Mouse (Mus musculus) thymus, adult 2 months (tissue): ENCODE results near the gene Zfp655. TPM values are rescaled to one million over a fixed set of nuclear protein-coding genes. Genes with fewer than 3 reads are reported as not detected.
"Not testable (repeated sequence)": the region's sequence is repeated elsewhere in the genome, so short reads cannot be mapped to it uniquely, and the experiment has no call there.

Experiments
- DNase-seq: peaks from one replicate; pipeline ENCODE4 v3.0.0; 2021
- H3K27ac ChIP-seq: fragments of 200-500 bp; 2 replicates; pipeline ENCODE4 v1.5.1; 2012; ENCODE audit warnings: low read length, control low read depth; ENCODE audit not compliant: control insufficient read depth, insufficient read depth
- H3K27me3 ChIP-seq: fragments of 200-500 bp; 2 replicates; pipeline ENCODE4 v1.6.1; 2012; ENCODE audit warnings: mild to moderate bottlenecking, low read length, moderate library complexity, mixed read lengths; ENCODE audit not compliant: control insufficient read depth, insufficient read depth
- H3K36me3 ChIP-seq: fragments of 200-500 bp; 2 replicates; pipeline ENCODE4 v1.6.1; 2012; ENCODE audit warnings: mild to moderate bottlenecking, low read length, moderate library complexity; ENCODE audit not compliant: control insufficient read depth, insufficient read depth
- H3K4me1 ChIP-seq: fragments of 200-500 bp; replicated peaks from 2 replicates; pipeline ENCODE4 v1.6.1; 2012; ENCODE audit warnings: low read length; ENCODE audit not compliant: control insufficient read depth, insufficient read depth
- H3K4me3 ChIP-seq: fragments of 200-500 bp; 2 replicates; pipeline ENCODE4 v1.5.1; 2012; ENCODE audit warnings: mild to moderate bottlenecking, low read length, control low read depth, moderate library complexity; ENCODE audit not compliant: control insufficient read depth, insufficient read depth
- CTCF ChIP-seq: fragments of 200-500 bp; IDR thresholded peaks from 2 replicates; pipeline ENCODE4 v1.5.1; 2012; ENCODE audit warnings: mild to moderate bottlenecking, control low read depth, low read length, moderate library complexity, borderline replicate concordance; ENCODE audit not compliant: control insufficient read depth, poor library complexity, insufficient read depth; ENCODE audit errors: extremely low read depth
- POLR2A ChIP-seq: fragments of 200-500 bp; IDR thresholded peaks from 2 replicates; pipeline ENCODE4 v1.6.1; 2012; ENCODE audit warnings: mild to moderate bottlenecking, low read length, control low read depth, moderate library complexity; ENCODE audit not compliant: control insufficient read depth, poor library complexity, insufficient read depth; ENCODE audit errors: extremely low read depth
- WGBS: fragments of 180-500 bp; shearing (Covaris S2); methylation state at CpG from one replicate; pipeline ENCODE4 v1.1.7; 2018; 5-methylcytosine and 5-hydroxymethylcytosine counted together
- polyA plus RNA-seq: library from polyadenylated mRNA; depleted of rRNA; stranded (reverse); fragments of >200 nt; gene quantifications from 2 replicates; pipeline ENCODE4 v1.2.3, GENCODE M21; 2012

Zfp655 gene
- polyA plus RNA-seq, 1 experiment: 22.1 TPM

GRCm38 (mm10) chr5:145207954-145208353 is 23.6 kb upstream of the Zfp655 start:
- Histone ChIP-seq H3K4me1 (peaks cover 14% of the 10 kb centered on the region), H3K27ac (no peak overlapping the region), H3K27me3 (no peaks in the 10 kb centered on the region), H3K36me3 (no peaks in the 10 kb centered on the region; the same call in none of the 2 replicates), H3K4me3 (no peak overlapping the region)
- DNase-seq: no peak
- no peak for TF ChIP-seq POLR2A
- no peak for TF ChIP-seq CTCF
- WGBS: 97% methylated on average over 6 of the region's 6 CpGs

DNA sequence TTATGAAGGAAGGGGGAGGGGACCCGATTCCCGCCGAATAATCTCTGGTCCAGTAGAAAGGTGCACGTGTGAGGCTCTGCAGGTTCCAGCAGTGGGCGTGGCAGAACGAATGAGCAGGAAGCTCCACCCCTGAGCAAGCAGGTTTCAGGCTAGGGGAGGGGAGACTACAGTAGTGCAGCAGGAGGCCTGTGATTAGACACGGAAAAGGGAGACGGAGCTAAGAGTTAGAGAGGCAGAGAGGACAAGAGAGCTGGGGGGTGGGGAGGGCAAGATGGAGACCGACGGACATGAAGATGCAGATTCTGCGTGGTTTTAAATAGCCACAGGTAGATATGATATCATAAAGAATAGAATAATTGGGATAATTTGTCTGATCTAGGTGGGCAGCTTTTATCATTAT is 23.1 kb upstream of the Zfp655 start:
- H3K27me3 ChIP-seq, H3K27ac ChIP-seq, DNase-seq, H3K4me3 ChIP-seq, H3K36me3 ChIP-seq: not testable (repeated sequence)
- H3K4me1 ChIP-seq: peaks cover 11% of the 10 kb centered on the region
- WGBS: 94% methylated on average over 11 of the region's 11 CpGs

DNA sequence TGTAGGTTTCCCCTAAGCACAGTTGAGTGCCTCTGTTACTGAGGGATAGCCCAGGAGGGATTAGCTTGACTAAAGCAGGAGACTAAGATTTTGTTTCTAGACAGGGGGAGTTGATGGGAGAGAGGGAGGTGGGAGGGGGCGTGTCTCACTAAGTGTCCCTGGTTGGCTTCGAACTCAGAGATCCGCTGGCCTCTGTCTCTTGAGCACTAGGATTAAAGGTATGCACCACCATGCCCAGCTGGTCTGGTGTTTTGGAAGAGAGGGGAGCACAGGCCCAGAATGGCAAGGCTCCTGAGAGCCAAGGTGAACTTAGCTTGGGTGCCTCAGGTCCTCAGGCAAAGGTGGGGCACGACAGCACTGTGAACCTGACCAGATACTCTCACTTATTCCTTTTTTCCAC is 20.2 kb upstream of the Zfp655 start:
- H3K36me3 ChIP-seq: no peaks in the 10 kb centered on the region; the same call in none of the 2 replicates
- H3K27ac ChIP-seq: no peak overlapping the region
- H3K27me3 ChIP-seq: no peaks in the 10 kb centered on the region
- no peak overlapping the region for H3K4me3 ChIP-seq
- WGBS: 97% methylated on average over 4 of the region's 4 CpGs
- TF ChIP-seq CTCF (no peak), POLR2A (no peak)
- no peak for DNase-seq
- no peaks in the 10 kb centered on the region for H3K4me1 ChIP-seq

DNA sequence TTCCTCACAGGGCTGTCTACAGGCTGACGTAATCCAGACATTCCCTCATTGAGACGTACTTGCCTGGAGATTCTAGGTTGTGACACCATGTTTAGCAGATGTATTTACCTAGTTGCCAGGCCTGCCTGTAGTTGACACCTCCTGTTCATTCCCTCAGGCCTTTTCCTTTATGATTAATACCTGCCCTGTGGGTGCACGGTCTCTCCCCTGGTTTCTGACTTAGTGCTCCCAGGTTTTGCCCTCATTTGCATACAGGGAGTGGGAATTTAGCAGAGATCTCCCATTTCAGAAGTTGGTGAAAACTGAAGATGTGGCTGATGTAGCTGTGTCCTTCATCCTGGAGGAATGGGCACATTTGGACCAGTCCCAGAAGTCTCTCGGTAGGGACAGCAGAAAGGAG is 19.3 kb upstream of the Zfp655 start:
- H3K4me3 ChIP-seq: no peak overlapping the region
- DNase-seq: no peak
- H3K27me3 ChIP-seq: no peaks in the 10 kb centered on the region
- H3K4me1 ChIP-seq: no peaks in the 10 kb centered on the region
- WGBS: 98% methylated on average over 4 of the region's 4 CpGs
- H3K27ac ChIP-seq: no peak overlapping the region
- no peaks in the 10 kb centered on the region; the same call in none of the 2 replicates for H3K36me3 ChIP-seq
- no peak for TF ChIP-seq CTCF
- TF ChIP-seq POLR2A: no peak

- DNase-seq: no peak
- Histone ChIP-seq H3K27me3 (no peaks in the 10 kb centered on the region), H3K36me3 (peaks cover 7% of the 10 kb centered on the region), H3K4me3 (no peak overlapping the region), H3K4me1 (no peaks in the 10 kb centered on the region), H3K27ac (no peak overlapping the region)
- TF ChIP-seq CTCF (no peak), POLR2A (no peak)
- WGBS: 92% methylated on average over 3 of the region's 3 CpGs
These were observed 18.0 kb upstream of the Zfp655 start for GRCm38 (mm10) chr5:145213505-145213904.

- TF ChIP-seq POLR2A: no peak
- TF ChIP-seq CTCF: no peak
- Histone ChIP-seq H3K27ac (no peak overlapping the region), H3K4me1 (no peaks in the 10 kb centered on the region), H3K27me3 (no peaks in the 10 kb centered on the region), H3K36me3 (peaks cover 14% of the 10 kb centered on the region), H3K4me3 (no peak overlapping the region)
- DNase-seq: no peak
- WGBS: 86% methylated on average over 4 of the region's 4 CpGs
These were observed 16.8 kb upstream of the Zfp655 start for GRCm38 (mm10) chr5:145214679-145215078.

DNA sequence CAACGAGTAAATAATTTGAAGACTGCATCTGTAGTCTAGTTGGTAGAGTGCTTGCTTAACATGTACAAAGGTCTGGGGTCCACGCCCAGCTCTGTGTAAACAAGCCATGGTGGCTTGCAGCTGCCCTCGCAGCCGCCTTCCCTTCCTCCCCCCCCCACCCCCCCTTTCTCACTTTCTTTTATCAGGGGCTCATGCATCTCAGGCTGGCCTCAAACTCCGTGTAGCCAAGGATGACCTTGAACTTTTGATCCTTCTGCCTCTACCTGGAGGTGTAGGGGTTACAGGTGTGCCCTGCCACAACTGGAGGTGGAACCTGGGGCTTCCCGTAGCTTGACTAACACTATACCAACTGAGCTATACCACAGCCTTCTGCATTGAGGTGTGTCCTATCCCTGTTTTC is 13.8 kb upstream of the Zfp655 start:
- Histone ChIP-seq H3K4me1 (no peaks in the 10 kb centered on the region), H3K27ac (no peak overlapping the region), H3K4me3 (no peak overlapping the region), H3K27me3 (no peaks in the 10 kb centered on the region), H3K36me3 (peaks cover 31% of the 10 kb centered on the region)
- TF ChIP-seq CTCF: no peak
- TF ChIP-seq POLR2A: no peak
- DNase-seq: no peak
- 92% methylated on average over 6 of the region's 6 CpGs for WGBS

DNA sequence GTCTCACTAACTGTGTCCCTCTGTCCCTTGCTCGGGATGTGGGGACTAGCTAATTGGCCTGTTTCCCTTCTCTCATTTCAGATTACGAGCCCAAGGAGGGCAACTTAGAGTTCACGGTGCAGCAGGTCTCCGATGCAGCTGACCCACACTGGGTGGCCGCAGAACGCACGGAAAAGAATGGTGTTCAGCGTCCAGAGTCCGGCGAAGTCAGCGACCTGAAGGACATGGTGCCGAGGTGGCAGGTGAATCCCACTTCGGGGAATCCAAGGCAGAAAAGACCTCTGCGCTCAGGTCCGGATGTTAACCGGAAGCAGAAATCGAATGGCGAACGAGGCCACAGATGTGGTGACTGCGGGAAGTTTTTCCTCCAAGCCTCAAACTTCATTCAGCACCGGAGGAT is 13.3 kb upstream of the Zfp655 start:
- 98% methylated on average over 21 of the region's 21 CpGs for WGBS
- DNase-seq: no peak
- H3K4me3 ChIP-seq: no peak overlapping the region
- no peaks in the 10 kb centered on the region for H3K27me3 ChIP-seq
- H3K4me1 ChIP-seq: no peaks in the 10 kb centered on the region
- TF ChIP-seq CTCF: no peak
- TF ChIP-seq POLR2A: no peak
- H3K27ac ChIP-seq: no peak overlapping the region
- H3K36me3 ChIP-seq: peaks cover 31% of the 10 kb centered on the region
